Mouse (Mus musculus) thymus, postnatal 14 days (tissue): ENCODE results near the gene Ldhc.
A peak's percentile ranks its signal among the peaks of the same experiment; 100 is the strongest.

Experiments used
- DNase-seq: peaks from one replicate; pipeline ENCODE4 v3.0.0; 2021

Gene Ldhc

GRCm38 (mm10) chr7:46919551-46920176, 58.7 kb downstream of the Ldhc start, which contains the start of gene Tsg101:
Gene Tsg101, minus strand, starts transcription at chr7:46919969.
- DNase-seq = peak; percentile 93

- DNase-seq = no peak
Measured at GRCm38 (mm10) chr7:46922075-46922474, 61.1 kb downstream of the Ldhc start.
